In the genomic region with DNA sequence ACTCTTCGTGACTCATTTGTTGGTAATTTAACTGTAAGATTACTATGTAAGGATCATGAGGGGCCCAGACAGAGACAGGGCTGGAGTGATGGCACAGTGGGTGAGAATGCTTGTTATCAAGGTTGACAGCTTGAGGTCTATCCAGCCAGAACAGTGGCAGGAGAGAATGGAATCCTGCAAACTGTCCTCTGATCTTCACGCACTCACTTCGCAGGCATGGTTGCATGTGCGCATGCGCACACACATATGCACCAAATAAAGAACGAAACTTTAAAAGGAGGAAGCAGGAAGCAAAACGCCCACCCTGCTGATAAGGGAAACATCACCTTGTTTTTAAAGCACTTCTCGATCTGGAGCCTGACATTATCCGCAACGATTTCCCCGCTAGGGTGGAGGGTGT, we compare ENCODE assay signal across 18 mouse cellular contexts. TPM values are rescaled to one million over a fixed set of nuclear protein-coding genes. Genes with fewer than 3 reads are reported as not detected.
DNase-seq lines count a peak whose midpoint lies in the region.
"Had no signal": no experiment of that assay in that cellular context is flagged by ENCODE, and none has a peak within 500 bp of the region (broad histone marks: within the 10 kb centered on the region; RNA-seq: fewer than 3 reads in every experiment).

No protein-coding gene starts in this region.

- DNase-seq in heart, adult 11 months: peak; percentile 66
- no peak for DNase-seq in heart, postnatal 36 days
- peak; percentile 53 for DNase-seq in A20 (ENCODE audit: low read depth, low spot score)
- peak; percentile 24 for DNase-seq in MEL-GATA-1-ER (ENCODE audit: extremely low read depth, low read depth)
- no peak for DNase-seq in layer of hippocampus, adult 8-10 months (ENCODE audit: low spot score in 2 of 2)
- DNase-seq: adrenal gland, adult 2 months; adrenal gland, postnatal 10 days; adrenal gland, postnatal 25 days; cerebellum, adult 11 months; cerebellum, adult 18-20 months; cerebellum, adult 8-10 months; cerebellum, adult 9-11 months; cerebellum, postnatal 14 days; cerebellum, postnatal 36 days; embryo, embryonic 11 days had no signal

- intact Hi-C loops in heart, postnatal 36 days (cut with DNase I): no loop called here

RNA-seq across cellular contexts. Expression of gene A2ml1, which starts 14.8 kb away (rescaled TPM):
- total RNA-seq in heart, postnatal 36 days (2021): not detected
- 10 to 100 TPM in 2 of 4 experiments, 1 to 10 TPM in 2; 7.2 to 13.6 (median 10.1) TPM for total RNA-seq in layer of hippocampus, adult 8-10 months (2022)
- total RNA-seq: adrenal gland, adult 2 months; adrenal gland, postnatal 25 days; common myeloid progenitor, adult 5-6 weeks; ES-E14 had no signal

RNA-seq across cellular contexts. Expression of gene Pzp, which starts 40.1 kb away (rescaled TPM):
- total RNA-seq in heart, postnatal 36 days (2021): 1 to 10 TPM; 1.2 to 2.2 TPM
- not detected for total RNA-seq in layer of hippocampus, adult 8-10 months (2022)
- total RNA-seq: common myeloid progenitor, adult 5-6 weeks had no signal

RNA-seq across cellular contexts. Expression of gene Klrb1a, which starts 56.7 kb away (rescaled TPM):
- not detected for total RNA-seq in heart, postnatal 36 days (2021)
- total RNA-seq in layer of hippocampus, adult 8-10 months (2022): not detected
- total RNA-seq: adrenal gland, adult 2 months; adrenal gland, postnatal 25 days; adrenal gland, postnatal 4 days; common myeloid progenitor, adult 5-6 weeks; ES-E14 had no signal

Comparison
In these comparisons a context has a peak if more than half of its experiments do, and no peak if none do; other contexts are left out.
1. DNase-seq: peak in heart, adult 11 months (single experiment), A20 (single experiment) and MEL-GATA-1-ER (single experiment); none in heart, postnatal 36 days (0 of 2) and layer of hippocampus, adult 8-10 months (0 of 2).
2. RNA of gene A2ml1, which starts 14.8 kb away (total RNA-seq): 7.2 to 13.6 TPM in layer of hippocampus, adult 8-10 months; not detected in heart, postnatal 36 days; every median in the first group is over 4 times any median in the second.